Mouse (Mus musculus): ENCODE measurements around the gene Rsph1. TPM values are rescaled to one million over a fixed set of nuclear protein-coding genes. Genes with fewer than 3 reads are reported as not detected.

Rsph1 gene
- polyA plus RNA-seq, 1 experiment from 2014 or later, result 20.1 TPM

- Histone ChIP-seq H3K4me3 (ENCODE audit: low read length) (peak overlapping the region; percentile 55), H3K36me3 (ENCODE audit: control insufficient read depth, insufficient read depth, low read length) (no peaks in the 10 kb centered on the region), H3K27me3 (ENCODE audit: control insufficient read depth, insufficient read depth, low read depth, low read length) (no peaks in the 10 kb centered on the region), H3K4me2 (ENCODE audit: low read depth, low read length) (peak overlapping the region; percentile 90), H3K9ac (ENCODE audit: low read length) (peak overlapping the region; percentile 72), H3K9me3 (ENCODE audit: control insufficient read depth, low read length) (no peaks in the 10 kb centered on the region), H3K4me1 (replicated peaks; ENCODE audit: control insufficient read depth, insufficient read depth, low read length) (peaks cover 13% of the 10 kb centered on the region), H3K27ac (ENCODE audit: low read length) (peak overlapping the region; percentile 70)
- peak; percentile 21 for ATAC-seq (ENCODE audit: low read depth)
- WGBS, result 18% methylated on average over 25 of the region's 25 CpGs
Observed at GRCm38 (mm10) chr17:31295215-31295891, 18.2 kb upstream of the Rsph1 start.

DNA sequence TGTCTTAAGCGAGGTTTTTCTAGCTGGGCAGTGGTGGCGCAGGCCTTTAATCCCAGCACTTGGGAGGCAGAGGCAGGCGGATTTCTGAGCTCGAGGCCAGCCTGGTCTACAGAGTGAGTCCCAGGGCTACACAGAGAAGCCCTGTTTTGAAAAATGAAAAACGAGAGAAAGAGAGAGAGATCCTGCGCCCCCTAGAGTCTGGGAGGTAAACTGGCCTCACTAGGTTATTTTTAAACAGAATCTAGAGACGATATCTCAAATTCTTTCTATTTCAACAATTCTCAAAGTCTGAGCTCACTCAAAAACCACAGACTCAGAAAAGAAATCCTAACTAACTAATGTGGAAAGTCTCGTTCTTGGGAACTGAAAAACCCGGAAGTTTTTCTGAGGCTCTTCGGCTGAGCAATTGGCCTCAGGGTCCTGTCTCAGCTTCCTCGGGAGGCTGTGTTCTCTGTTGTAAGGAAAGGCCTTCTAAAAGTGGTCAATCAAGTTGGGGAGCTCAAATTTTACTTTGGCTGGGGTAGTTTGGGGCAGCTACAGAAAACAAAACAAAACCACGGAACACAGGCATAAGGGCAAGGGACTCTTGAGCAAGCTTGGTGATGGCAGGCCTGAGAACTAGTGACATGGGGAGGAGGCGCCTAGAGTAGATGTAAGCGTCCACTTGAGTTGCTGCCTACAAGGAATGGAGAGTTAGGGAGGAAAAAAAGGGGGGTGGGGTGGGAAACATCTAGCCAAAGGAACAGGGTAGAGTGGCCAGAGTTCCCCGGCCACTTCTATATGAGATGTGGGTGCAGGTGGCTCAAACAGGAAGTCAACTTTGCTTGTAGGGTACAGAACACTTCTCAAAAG is 17.4 kb upstream of the Rsph1 start:
- H3K27me3 ChIP-seq (ENCODE audit: control insufficient read depth, insufficient read depth, low read depth, low read length), result no peaks in the 10 kb centered on the region
- no peaks in the 10 kb centered on the region for H3K36me3 ChIP-seq (ENCODE audit: control insufficient read depth, insufficient read depth, low read length)
- no peak overlapping the region; the same call in 1 of the 2 replicates for H3K9ac ChIP-seq (ENCODE audit: low read length)
- H3K4me2 ChIP-seq (ENCODE audit: low read depth, low read length), result peak overlapping the region; percentile 90; the same call in 1 of the 2 replicates
- peak; percentile 21; the same call in 1 of the 2 replicates for ATAC-seq (ENCODE audit: low read depth)
- H3K27ac ChIP-seq (ENCODE audit: low read length), result peak overlapping the region; percentile 70
- H3K4me1 ChIP-seq (replicated peaks; ENCODE audit: control insufficient read depth, insufficient read depth, low read length), result peaks cover 13% of the 10 kb centered on the region
- H3K4me3 ChIP-seq (ENCODE audit: low read length), result no peak overlapping the region
- H3K9me3 ChIP-seq (ENCODE audit: control insufficient read depth, low read length), result no peaks in the 10 kb centered on the region
- WGBS, result 72% methylated on average over 15 of the region's 15 CpGs

GRCm38 (mm10) chr17:31290859-31291258 is 13.7 kb upstream of the Rsph1 start:
- ATAC-seq (ENCODE audit: low read depth), result no peak
- no peak overlapping the region for H3K27ac ChIP-seq (ENCODE audit: low read length)
- no peak overlapping the region for H3K4me2 ChIP-seq (ENCODE audit: low read depth, low read length)
- no peaks in the 10 kb centered on the region for H3K9me3 ChIP-seq (ENCODE audit: control insufficient read depth, low read length)
- peaks cover 7% of the 10 kb centered on the region for H3K4me1 ChIP-seq (replicated peaks; ENCODE audit: control insufficient read depth, insufficient read depth, low read length)
- WGBS, result 55% methylated on average over 6 of the region's 6 CpGs
- no peak overlapping the region for H3K4me3 ChIP-seq (ENCODE audit: low read length)
- no peaks in the 10 kb centered on the region for H3K27me3 ChIP-seq (ENCODE audit: control insufficient read depth, insufficient read depth, low read depth, low read length)
- H3K36me3 ChIP-seq (ENCODE audit: control insufficient read depth, insufficient read depth, low read length), result no peaks in the 10 kb centered on the region
- H3K9ac ChIP-seq (ENCODE audit: low read length), result no peak overlapping the region

- no peak overlapping the region for H3K4me2 ChIP-seq (ENCODE audit: low read depth, low read length)
- H3K4me1 ChIP-seq (replicated peaks; ENCODE audit: control insufficient read depth, insufficient read depth, low read length), result peaks cover 1% of the 10 kb centered on the region; the same call in 1 of the 2 replicates
- H3K27me3 ChIP-seq (ENCODE audit: control insufficient read depth, insufficient read depth, low read depth, low read length), result no peaks in the 10 kb centered on the region
- no peak for ATAC-seq (ENCODE audit: low read depth)
- no peaks in the 10 kb centered on the region for H3K9me3 ChIP-seq (ENCODE audit: control insufficient read depth, low read length)
- H3K36me3 ChIP-seq (ENCODE audit: control insufficient read depth, insufficient read depth, low read length), result no peaks in the 10 kb centered on the region
- no peak overlapping the region for H3K9ac ChIP-seq (ENCODE audit: low read length)
- no peak overlapping the region for H3K4me3 ChIP-seq (ENCODE audit: low read length)
- no peak overlapping the region for H3K27ac ChIP-seq (ENCODE audit: low read length)
Observed at GRCm38 (mm10) chr17:31290311-31290710, 13.1 kb upstream of the Rsph1 start.

GRCm38 (mm10) chr17:31288999-31289726 is 12.0 kb upstream of the Rsph1 start:
- Histone ChIP-seq H3K27me3 (ENCODE audit: control insufficient read depth, insufficient read depth, low read depth, low read length) (no peaks in the 10 kb centered on the region), H3K36me3 (ENCODE audit: control insufficient read depth, insufficient read depth, low read length) (no peaks in the 10 kb centered on the region), H3K4me1 (replicated peaks; ENCODE audit: control insufficient read depth, insufficient read depth, low read length) (no peaks in the 10 kb centered on the region), H3K27ac (ENCODE audit: low read length) (no peak overlapping the region), H3K4me3 (ENCODE audit: low read length) (no peak overlapping the region), H3K9me3 (ENCODE audit: control insufficient read depth, low read length) (no peaks in the 10 kb centered on the region), H3K9ac (ENCODE audit: low read length) (no peak overlapping the region), H3K4me2 (ENCODE audit: low read depth, low read length) (no peak overlapping the region)
- ATAC-seq (ENCODE audit: low read depth), result no peak
- WGBS, result 64% methylated on average over 7 of the region's 7 CpGs

DNA sequence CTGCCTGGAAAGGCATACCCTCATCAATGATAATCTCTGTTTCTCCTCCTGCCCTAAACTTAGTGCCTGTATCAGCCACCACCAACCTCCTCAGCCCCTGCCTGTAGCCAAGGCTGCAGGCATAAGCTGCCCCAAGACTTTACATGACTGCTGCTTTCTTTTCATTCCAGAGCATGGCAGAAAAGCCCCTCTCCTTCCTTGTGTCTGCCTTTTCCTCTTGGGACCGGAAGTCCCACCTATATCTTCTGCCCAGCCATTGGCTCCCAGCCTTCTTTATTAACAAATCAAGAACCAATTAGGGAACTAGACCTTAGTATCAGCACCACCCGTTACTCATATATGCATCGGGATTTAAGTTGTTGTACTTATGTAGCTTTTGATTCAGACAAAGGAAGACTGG is 10.0 kb upstream of the Rsph1 start:
- Histone ChIP-seq H3K9ac (ENCODE audit: low read length) (no peak overlapping the region), H3K9me3 (ENCODE audit: control insufficient read depth, low read length) (no peaks in the 10 kb centered on the region), H3K4me2 (ENCODE audit: low read depth, low read length) (no peak overlapping the region), H3K4me3 (ENCODE audit: low read length) (no peak overlapping the region), H3K27ac (ENCODE audit: low read length) (no peak overlapping the region), H3K36me3 (ENCODE audit: control insufficient read depth, insufficient read depth, low read length) (no peaks in the 10 kb centered on the region), H3K4me1 (replicated peaks; ENCODE audit: control insufficient read depth, insufficient read depth, low read length) (0 out of 2 replicates have a peak, but pooled peaks cover 6% of the 10 kb centered on the region), H3K27me3 (ENCODE audit: control insufficient read depth, insufficient read depth, low read depth, low read length) (no peaks in the 10 kb centered on the region)
- no peak for ATAC-seq (ENCODE audit: low read depth)
- WGBS, result 75% methylated on average over 3 of the region's 3 CpGs

GRCm38 (mm10) chr17:31286492-31286891 is 9.3 kb upstream of the Rsph1 start, which contains the start of gene Slc37a1:
Slc37a1 (plus strand) TSS chr17:31286792.
- no peak within 1 kb of the TSS for H3K27ac ChIP-seq (ENCODE audit: low read length)
- H3K4me1 ChIP-seq (replicated peaks; ENCODE audit: control insufficient read depth, insufficient read depth, low read length), result 0 out of 2 replicates have a peak, but pooled peaks cover 6% of the 10 kb centered on the region
- no peaks in the 10 kb centered on the region for H3K9me3 ChIP-seq (ENCODE audit: control insufficient read depth, low read length)
- H3K36me3 ChIP-seq (ENCODE audit: control insufficient read depth, insufficient read depth, low read length), result no peaks in the 10 kb centered on the region
- ATAC-seq (ENCODE audit: low read depth), result no peak
- 87% methylated on average over 1 of the region's 1 CpGs for WGBS
- H3K27me3 ChIP-seq (ENCODE audit: control insufficient read depth, insufficient read depth, low read depth, low read length), result no peaks in the 10 kb centered on the region
- no peak within 1 kb of the TSS for H3K4me3 ChIP-seq (ENCODE audit: low read length)
- H3K9ac ChIP-seq (ENCODE audit: low read length), result no peak within 1 kb of the TSS
- no peak within 1 kb of the TSS for H3K4me2 ChIP-seq (ENCODE audit: low read depth, low read length)

DNA sequence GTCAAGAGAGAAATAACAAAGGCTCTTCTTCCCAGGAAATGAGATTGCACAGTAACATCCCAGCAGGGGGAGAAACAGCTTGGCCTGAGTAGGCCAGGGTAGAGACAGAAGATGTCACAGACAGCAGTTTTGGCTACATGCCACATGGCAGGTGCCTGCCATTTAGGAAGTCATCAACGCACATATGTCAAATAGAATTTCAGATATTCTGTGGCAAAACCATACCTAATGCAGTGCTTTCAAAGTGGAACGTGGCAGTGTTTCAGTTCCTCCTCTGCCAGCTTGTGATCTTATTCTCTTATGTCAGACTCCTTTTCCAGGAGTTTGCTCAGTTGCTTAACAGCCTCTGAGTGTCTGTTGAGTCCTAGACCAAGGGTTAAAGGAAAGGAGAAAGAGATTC is 8.7 kb upstream of the Rsph1 start:
- H3K27ac ChIP-seq (ENCODE audit: low read length), result no peak overlapping the region
- 59% methylated on average over 2 of the region's 2 CpGs for WGBS
- no peak overlapping the region for H3K4me3 ChIP-seq (ENCODE audit: low read length)
- H3K4me2 ChIP-seq (ENCODE audit: low read depth, low read length), result no peak overlapping the region
- H3K27me3 ChIP-seq (ENCODE audit: control insufficient read depth, insufficient read depth, low read depth, low read length), result no peaks in the 10 kb centered on the region
- no peaks in the 10 kb centered on the region for H3K9me3 ChIP-seq (ENCODE audit: control insufficient read depth, low read length)
- no peak for ATAC-seq (ENCODE audit: low read depth)
- H3K36me3 ChIP-seq (ENCODE audit: control insufficient read depth, insufficient read depth, low read length), result no peaks in the 10 kb centered on the region
- H3K4me1 ChIP-seq (replicated peaks; ENCODE audit: control insufficient read depth, insufficient read depth, low read length), result 0 out of 2 replicates have a peak, but pooled peaks cover 6% of the 10 kb centered on the region
- H3K9ac ChIP-seq (ENCODE audit: low read length), result no peak overlapping the region

- Histone ChIP-seq H3K4me1 (replicated peaks; ENCODE audit: control insufficient read depth, insufficient read depth, low read length) (peaks cover 6% of the 10 kb centered on the region; the same call in 1 of the 2 replicates), H3K27ac (ENCODE audit: low read length) (no peak overlapping the region), H3K27me3 (ENCODE audit: control insufficient read depth, insufficient read depth, low read depth, low read length) (no peaks in the 10 kb centered on the region), H3K36me3 (ENCODE audit: control insufficient read depth, insufficient read depth, low read length) (no peaks in the 10 kb centered on the region), H3K9me3 (ENCODE audit: control insufficient read depth, low read length) (no peaks in the 10 kb centered on the region), H3K4me3 (ENCODE audit: low read length) (no peak overlapping the region), H3K4me2 (ENCODE audit: low read depth, low read length) (no peak overlapping the region), H3K9ac (ENCODE audit: low read length) (no peak overlapping the region)
- ATAC-seq (ENCODE audit: low read depth), result peak; percentile 68; the same call in 1 of the 2 replicates
- 22% methylated on average over 7 of the region's 7 CpGs for WGBS
Observed at GRCm38 (mm10) chr17:31282687-31283053, 5.5 kb upstream of the Rsph1 start.
